ENCODE assay signal across 19 mouse cellular contexts in the genomic region with DNA sequence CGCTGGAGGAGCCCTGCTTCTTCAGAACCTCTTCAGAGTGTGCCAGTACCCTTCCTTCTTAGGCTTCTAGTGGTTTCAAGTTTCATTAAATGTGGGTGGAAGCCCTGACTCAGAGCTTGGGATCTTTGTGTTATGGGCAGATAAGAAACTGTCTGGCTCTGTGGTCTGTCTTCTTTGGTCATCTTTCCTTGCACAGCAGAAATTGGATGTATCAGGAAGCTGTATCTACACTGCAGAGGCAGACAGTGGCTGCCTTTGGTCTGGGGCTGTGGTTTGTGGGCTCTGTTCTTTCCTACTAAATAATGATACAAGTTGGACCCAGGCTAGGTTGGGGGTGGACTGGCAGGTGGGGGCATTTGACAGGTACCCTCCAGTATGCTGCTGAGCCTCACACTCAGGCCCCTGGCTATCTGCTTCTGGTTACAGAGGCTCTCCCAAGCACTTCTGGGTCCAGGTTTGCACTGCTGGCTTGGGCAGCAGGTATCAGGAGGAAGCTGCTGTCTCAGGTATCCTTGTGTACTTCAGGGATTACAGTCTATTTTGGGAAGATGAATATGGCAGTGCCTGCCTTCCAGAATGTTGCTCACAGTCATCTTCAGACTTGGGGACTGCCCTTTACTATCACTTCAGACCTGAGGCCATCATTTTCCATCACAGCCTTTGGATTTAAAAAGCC. TPM values are rescaled to one million over a fixed set of nuclear protein-coding genes. Genes with fewer than 3 reads are reported as not detected.
A peak's percentile ranks its signal among the peaks of the same experiment; 100 is the strongest.
DNase-seq lines count a peak whose midpoint lies in the region; ATAC-seq and TF ChIP-seq lines count a peak whose summit lies in the region.
"Had no signal": no experiment of that assay in that cellular context is flagged by ENCODE, and none has a peak within 500 bp of the region (broad histone marks: within the 10 kb centered on the region; RNA-seq: fewer than 3 reads in every experiment).

No protein-coding gene starts in this region.

- H3K4me3 ChIP-seq in testis, adult 2 months (ENCODE audit: control insufficient read depth, low read depth, low read length) = no peak overlapping the region
- H3K4me3 ChIP-seq in liver, embryonic 12.5 days = no peak overlapping the region
- no peak overlapping the region for H3K4me3 ChIP-seq in lung, adult 2 months (replicated peaks; ENCODE audit: extremely low read depth, low read depth, low read length)
- H3K4me3 ChIP-seq: embryonic facial prominence, embryonic 15.5 days; forebrain, embryonic 15.5 days; heart, embryonic 15.5 days; layer of hippocampus, adult 2 months; midbrain, embryonic 15.5 days had no signal

- no peak overlapping the region for H3K9ac ChIP-seq in liver, embryonic 12.5 days
- H3K9ac ChIP-seq: embryonic facial prominence, embryonic 15.5 days; forebrain, embryonic 15.5 days; heart, embryonic 15.5 days; midbrain, embryonic 15.5 days had no signal

- H3K4me1 ChIP-seq in testis, adult 2 months (ENCODE audit: control insufficient read depth, insufficient read depth, low read length) = peaks cover 5% of the 10 kb centered on the region
- peaks cover 85% of the 10 kb centered on the region for H3K4me1 ChIP-seq in liver, embryonic 12.5 days
- H3K4me1 ChIP-seq in lung, adult 2 months (ENCODE audit: control insufficient read depth, insufficient read depth, low read length) = peaks cover 2% of the 10 kb centered on the region; the same call in 1 of the 2 replicates

- TF ChIP-seq POLR2A in testis, adult 2 months (IDR thresholded peaks at IDR 0.05; ENCODE audit: control insufficient read depth, low read depth, low read length) = peak; percentile 34; the same call in 1 of the 2 replicates
- no peak for TF ChIP-seq POLR2A in lung, adult 2 months (IDR thresholded peaks at IDR 0.05; ENCODE audit: borderline replicate concordance, extremely low read depth, low read depth, low read length)

- ATAC-seq in liver, embryonic 12.5 days = peak; percentile 67
- ATAC-seq: forebrain, embryonic 15.5 days; hindbrain, postnatal 0 days; lung, postnatal 0 days; midbrain, embryonic 15.5 days had no signal

- no peak for TF ChIP-seq CTCF in testis, adult 2 months (IDR thresholded peaks at IDR 0.05; ENCODE audit: control insufficient read depth, insufficient read depth, insufficient replicate concordance, low read depth, low read length)
- TF ChIP-seq CTCF in lung, adult 2 months (IDR thresholded peaks at IDR 0.05; ENCODE audit: insufficient read depth, low read length) = no peak

- DNase-seq in gastrocnemius, postnatal 25 days = peak; percentile 47
- no peak for DNase-seq in gastrocnemius, postnatal 14 days
- no peak for DNase-seq in testis, postnatal 14 days (ENCODE audit: low spot score)
- no peak for DNase-seq in embryo, embryonic 11 days
- no peak for DNase-seq in lung, adult 2 months
- DNase-seq in cerebellum, adult 11-12 months = no peak
- DNase-seq: cerebellum, postnatal 25 days had no signal

- H3K9me3 ChIP-seq in liver, embryonic 12.5 days (replicated peaks) = no peaks in the 10 kb centered on the region
- H3K9me3 ChIP-seq: embryonic facial prominence, embryonic 15.5 days; forebrain, embryonic 15.5 days; heart, embryonic 15.5 days; midbrain, embryonic 15.5 days had no signal

- no peaks in the 10 kb centered on the region for H3K27me3 ChIP-seq in testis, adult 2 months (ENCODE audit: control insufficient read depth, insufficient read depth, low read length)
- H3K27me3 ChIP-seq in liver, embryonic 12.5 days (replicated peaks) = no peaks in the 10 kb centered on the region
- H3K27me3 ChIP-seq: embryonic facial prominence, embryonic 15.5 days; forebrain, embryonic 15.5 days; heart, embryonic 15.5 days; midbrain, embryonic 15.5 days had no signal

- 15% methylated on average over 1 of the region's 1 CpGs for WGBS in liver, embryonic 12.5 days (ENCODE audit: insufficient replicate concordance)
- whole genome bisulfite sequencing in lung, adult 2 months = 42% methylated on average over 1 of the region's 1 CpGs

- intact Hi-C loops in gastrocnemius, postnatal 14 days (cut with DNase I; ENCODE audit: low total_unique reads) = no loop called here

- H3K36me3 ChIP-seq in testis, adult 2 months (ENCODE audit: control insufficient read depth, insufficient read depth, low read length) = no peaks in the 10 kb centered on the region
- H3K36me3 ChIP-seq in liver, embryonic 12.5 days = peaks cover 55% of the 10 kb centered on the region

- H3K4me2 ChIP-seq in liver, embryonic 12.5 days = peak overlapping the region; percentile 41
- H3K4me2 ChIP-seq: embryonic facial prominence, embryonic 15.5 days; forebrain, embryonic 15.5 days; heart, embryonic 15.5 days; midbrain, embryonic 15.5 days had no signal

- 0 out of 2 replicates have a peak overlapping the region, but pooled peaks have one; percentile 22 for H3K27ac ChIP-seq in testis, adult 2 months (ENCODE audit: control insufficient read depth, insufficient read depth, low read depth, low read length)
- H3K27ac ChIP-seq in liver, embryonic 12.5 days = peak overlapping the region; percentile 72
- H3K27ac ChIP-seq: forebrain, embryonic 15.5 days; hindbrain, postnatal 0 days; layer of hippocampus, adult 2 months; midbrain, embryonic 15.5 days had no signal

RNA-seq across cellular contexts. Expression of a gene that starts 6.4 kb away (rescaled TPM):
- total RNA-seq in gastrocnemius, postnatal 25 days (2021) = 10 to 100 TPM; 11.3 to 13.9 TPM
- 1 to 10 TPM; 8.3 to 8.4 TPM for total RNA-seq in gastrocnemius, postnatal 14 days (2021)
- polyA plus RNA-seq in testis, adult 2 months (2012; rRNA removed) = 15.6 and 18.6 TPM in 2 replicates
- 22.4 and 25.4 TPM in 2 replicates for polyA plus RNA-seq in liver, embryonic 12.5 days (2016; fragmentation: Nextera tagmentation; extraction: Ambion mirVana)
- polyA plus RNA-seq in lung, adult 2 months (2012; rRNA removed) = 55.2 and 57.8 TPM in 2 replicates

RNA-seq across cellular contexts. Expression of a gene that starts 11.3 kb away (rescaled TPM):
- not detected for total RNA-seq in gastrocnemius, postnatal 25 days (2021)
- total RNA-seq in gastrocnemius, postnatal 14 days (2021) = not detected
- not detected in 2 replicates for polyA plus RNA-seq in testis, adult 2 months (2012; rRNA removed)
- polyA plus RNA-seq in liver, embryonic 12.5 days (2016; fragmentation: Nextera tagmentation; extraction: Ambion mirVana) = 0.69 and 0.85 TPM in 2 replicates
- 0.18 and 0.26 TPM in 2 replicates for polyA plus RNA-seq in lung, adult 2 months (2012; rRNA removed)
- total RNA-seq: layer of hippocampus, adult 2 months; left cerebral cortex, postnatal 25 days had no signal
- polyA plus RNA-seq: C2C12; heart, embryonic 15.5 days; kidney, embryonic 14.5 days had no signal

RNA-seq across cellular contexts. Expression of a gene that starts 48.5 kb away (rescaled TPM):
- total RNA-seq in gastrocnemius, postnatal 25 days (2021) = 1 to 10 TPM; 1.8 to 2.0 TPM
- total RNA-seq in gastrocnemius, postnatal 14 days (2021) = 1 to 10 TPM; 4.2 to 5.7 TPM
- polyA plus RNA-seq in testis, adult 2 months (2012; rRNA removed) = 84.9 and 104 TPM in 2 replicates
- polyA plus RNA-seq in liver, embryonic 12.5 days (2016; fragmentation: Nextera tagmentation; extraction: Ambion mirVana) = 52.6 and 58.9 TPM in 2 replicates
- 11.4 and 12.1 TPM in 2 replicates for polyA plus RNA-seq in lung, adult 2 months (2012; rRNA removed)
